Mouse (Mus musculus) stomach, embryonic 15.5 days (tissue): ENCODE data around the gene Hsd17b14. TPM values are rescaled to one million over a fixed set of nuclear protein-coding genes. Genes with fewer than 3 reads are reported as not detected.

Experiments used
- ATAC-seq: fragments of 200-750 bp; cut with Nextera tagmentation; 2 replicates; pipeline ENCODE4 v1.8.0; 2017; ENCODE audit warnings: low read depth, moderate number of reproducible peaks, moderate TSS enrichment; ENCODE audit not compliant: insufficient read depth, low FRiP score
- H3K27ac ChIP-seq: fragments of 300-500 bp; sonication (generic); 2 replicates; pipeline ENCODE4 v1.5.1; 2015; ENCODE audit warnings: mild to moderate bottlenecking, inconsistent platforms
- H3K27me3 ChIP-seq: fragments of 300-500 bp; sonication (generic); replicated peaks from 2 replicates; pipeline ENCODE4 v1.6.1; 2015; ENCODE audit warnings: inconsistent platforms
- H3K36me3 ChIP-seq: fragments of 300-500 bp; sonication (generic); 2 replicates; pipeline ENCODE4 v1.6.1; 2015; ENCODE audit warnings: inconsistent platforms
- H3K4me1 ChIP-seq: fragments of 300-500 bp; sonication (generic); 2 replicates; pipeline ENCODE4 v1.6.1; 2015; ENCODE audit warnings: inconsistent platforms
- H3K4me2 ChIP-seq: fragments of 300-500 bp; sonication (generic); 2 replicates; pipeline ENCODE4 v1.6.1; 2015; ENCODE audit warnings: mild to moderate bottlenecking, inconsistent platforms
- H3K4me3 ChIP-seq: fragments of 300-500 bp; sonication (generic); replicated peaks from 2 replicates; pipeline ENCODE4 v1.5.1; 2015; ENCODE audit warnings: inconsistent platforms
- H3K9ac ChIP-seq: fragments of 300-500 bp; sonication (generic); 2 replicates; pipeline ENCODE4 v1.6.1; 2015; ENCODE audit warnings: inconsistent platforms
- H3K9me3 ChIP-seq: fragments of 300-500 bp; sonication (generic); 2 replicates; pipeline ENCODE4 v1.6.1; 2016; ENCODE audit warnings: inconsistent platforms
- WGBS: fragments of 180-500 bp; shearing (Covaris S2); methylation state at CpG from one replicate; pipeline ENCODE4 v1.1.7; 2015; 5-methylcytosine and 5-hydroxymethylcytosine counted together
- polyA plus RNA-seq: library from polyadenylated mRNA; unstranded; fragments of >200 nt; fragmentation: Nextera tagmentation; extraction: Ambion mirVana; gene quantifications from 2 replicates; pipeline ENCODE4 v1.2.1, GENCODE M21; 2015

The Hsd17b14 gene
- polyA plus RNA-seq, 1 experiment from 2014 or later, result 3.9 TPM

DNA sequence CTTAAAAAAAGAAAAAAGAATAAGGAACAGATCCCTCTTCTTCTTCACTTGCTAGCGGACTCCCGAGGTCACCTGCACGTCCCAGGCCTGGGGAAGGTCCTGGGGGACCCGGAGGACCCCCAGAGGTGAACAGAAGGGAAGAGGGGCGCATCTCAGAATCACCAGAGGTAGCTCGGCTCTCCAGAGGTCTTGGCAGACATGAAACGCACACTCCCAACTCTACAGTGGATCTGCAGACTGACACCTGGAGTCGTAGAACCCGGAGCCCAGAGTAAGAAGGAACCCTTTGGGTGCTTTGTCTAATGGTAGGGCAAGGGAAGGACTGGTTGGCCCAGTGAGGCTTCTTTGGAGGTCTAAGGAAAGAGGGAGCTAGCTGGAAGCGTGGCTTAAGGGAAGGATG, 17.1 kb upstream of the Hsd17b14 start:
- no peak for ATAC-seq
- Histone ChIP-seq H3K4me3 (peak overlapping the region; percentile 50), H3K9ac (peak overlapping the region; percentile 1; the same call in 1 of the 2 replicates), H3K4me2 (peak overlapping the region; percentile 73), H3K4me1 (peaks cover 6% of the 10 kb centered on the region), H3K9me3 (no peaks in the 10 kb centered on the region), H3K36me3 (no peaks in the 10 kb centered on the region), H3K27ac (no peak overlapping the region), H3K27me3 (no peaks in the 10 kb centered on the region)
- 79% methylated on average over 10 of the region's 10 CpGs for WGBS

DNA sequence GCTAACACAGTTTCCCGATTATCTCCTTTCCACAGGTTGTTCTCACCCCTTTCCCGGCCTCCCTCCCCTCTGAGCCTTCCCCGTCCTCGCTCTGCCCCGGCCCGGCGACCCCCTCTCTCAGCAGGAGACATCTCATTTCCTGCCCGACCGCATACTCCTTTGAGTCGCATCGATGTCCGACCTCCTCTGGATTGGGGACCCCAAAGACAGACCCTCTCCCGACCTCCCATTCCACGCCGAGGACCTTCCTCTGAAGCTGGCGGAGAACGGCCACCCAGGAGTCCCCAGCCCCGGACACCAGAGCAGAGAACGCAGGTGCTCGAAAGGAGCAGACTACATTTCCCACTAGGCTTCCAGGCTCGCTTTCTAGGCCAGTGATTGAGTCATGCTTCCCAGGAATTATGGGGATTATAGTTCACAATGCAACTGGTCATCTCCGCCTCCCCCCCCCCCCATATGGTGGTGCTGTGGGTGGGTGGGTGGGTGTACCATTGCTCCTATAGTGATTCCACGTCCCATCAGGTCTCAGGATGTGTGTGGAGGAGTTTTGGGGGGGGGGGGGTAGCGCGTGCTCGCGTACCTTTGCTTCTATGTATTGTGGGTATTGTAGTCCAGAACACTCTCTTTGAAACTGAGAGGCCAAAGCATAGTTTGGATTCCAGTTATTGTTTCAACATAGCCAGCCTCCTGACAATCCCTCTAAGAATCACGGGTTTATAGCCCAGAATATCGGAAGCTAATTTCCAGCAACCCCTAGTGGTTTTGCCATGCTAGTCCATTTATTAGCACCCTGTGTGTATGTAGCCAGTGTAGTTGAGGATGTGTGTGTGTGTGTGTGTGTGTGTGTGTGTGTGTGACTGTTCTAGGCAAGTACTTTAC, 16.3 kb upstream of the Hsd17b14 start:
- 2% methylated on average over 29 of the region's 29 CpGs for WGBS
- Histone ChIP-seq H3K9ac (peak overlapping the region; percentile 1; the same call in 1 of the 2 replicates), H3K4me2 (peak overlapping the region; percentile 73), H3K27me3 (no peaks in the 10 kb centered on the region), H3K9me3 (no peaks in the 10 kb centered on the region), H3K27ac (no peak overlapping the region), H3K36me3 (no peaks in the 10 kb centered on the region), H3K4me3 (peak overlapping the region; percentile 50), H3K4me1 (peaks cover 6% of the 10 kb centered on the region)
- ATAC-seq, result peak; percentile 79; the same call in 1 of the 2 replicates

DNA sequence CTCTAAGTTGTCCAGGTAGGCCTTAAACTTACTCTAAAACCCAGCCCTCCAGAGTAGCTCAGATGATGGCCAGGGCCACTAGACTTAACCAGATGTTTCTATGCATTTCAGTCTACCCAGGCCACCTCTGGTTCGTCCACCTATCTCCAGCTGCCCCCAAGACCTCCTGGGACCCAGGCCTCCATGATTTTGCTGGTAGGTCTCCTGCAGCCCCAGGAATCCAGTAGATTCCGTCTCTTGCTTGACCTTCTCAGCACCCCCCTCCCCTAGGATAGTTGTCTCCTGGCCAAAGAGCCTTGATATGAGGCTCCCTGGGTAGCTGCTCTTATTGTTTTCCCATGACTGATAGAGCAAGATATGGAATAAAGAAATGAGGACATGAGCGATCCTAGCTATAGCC, 15.6 kb upstream of the Hsd17b14 start:
- no peak for ATAC-seq
- no peak overlapping the region for H3K4me2 ChIP-seq
- no peaks in the 10 kb centered on the region for H3K9me3 ChIP-seq
- no peaks in the 10 kb centered on the region for H3K27me3 ChIP-seq
- WGBS, result 78% methylated on average over 3 of the region's 3 CpGs
- no peak overlapping the region for H3K9ac ChIP-seq
- H3K27ac ChIP-seq, result no peak overlapping the region
- H3K36me3 ChIP-seq, result no peaks in the 10 kb centered on the region
- H3K4me1 ChIP-seq, result peaks cover 6% of the 10 kb centered on the region
- H3K4me3 ChIP-seq, result no peak overlapping the region

DNA sequence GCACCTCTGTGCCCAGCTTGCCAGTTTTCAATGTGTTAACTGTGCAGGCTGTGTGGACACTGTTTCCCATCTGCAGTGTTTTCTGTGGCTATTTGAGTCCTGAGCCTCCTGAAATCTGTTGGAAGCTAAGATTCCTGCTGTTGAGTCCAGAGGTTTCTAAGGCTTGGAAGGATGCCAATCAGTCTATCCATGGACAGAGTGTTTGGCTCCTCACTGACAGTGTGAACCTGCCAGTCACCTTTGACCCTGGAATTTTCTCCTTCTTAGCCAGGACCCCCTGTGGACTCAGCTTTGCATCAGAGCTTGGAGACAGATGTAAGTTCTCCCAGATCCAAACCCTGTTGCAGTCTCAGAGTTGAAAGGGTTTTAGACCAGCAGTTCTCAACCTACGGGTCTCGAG, 14.5 kb upstream of the Hsd17b14 start:
- Histone ChIP-seq H3K9me3 (no peaks in the 10 kb centered on the region), H3K27ac (no peak overlapping the region), H3K4me2 (no peak overlapping the region), H3K4me3 (no peak overlapping the region), H3K27me3 (no peaks in the 10 kb centered on the region), H3K9ac (no peak overlapping the region), H3K4me1 (peaks cover 6% of the 10 kb centered on the region), H3K36me3 (no peaks in the 10 kb centered on the region)
- no peak for ATAC-seq
- 65% methylated on average over 2 of the region's 2 CpGs for WGBS

DNA sequence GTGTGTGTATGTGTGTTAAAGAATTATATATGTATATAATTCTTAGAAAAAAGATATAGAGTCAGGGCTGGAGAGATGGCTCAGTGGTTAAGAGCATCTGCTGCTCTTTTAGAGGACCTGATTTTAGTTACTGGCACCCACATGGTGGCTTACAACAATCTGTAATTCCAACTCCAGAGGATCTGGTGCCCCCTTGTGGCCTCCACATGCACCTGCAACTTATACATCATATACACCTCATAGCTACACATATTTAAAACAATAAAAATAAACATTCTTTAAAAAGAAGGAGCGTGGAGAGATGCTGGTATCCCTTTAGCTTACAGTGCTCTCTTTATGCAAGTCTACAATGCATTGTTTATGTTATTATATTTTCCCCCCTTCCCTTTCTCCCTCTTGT, 10.2 kb upstream of the Hsd17b14 start:
- WGBS, result 85% methylated on average over 1 of the region's 1 CpGs
- H3K36me3 ChIP-seq, result no peaks in the 10 kb centered on the region
- no peaks in the 10 kb centered on the region for H3K4me1 ChIP-seq
- H3K27ac ChIP-seq, result no peak overlapping the region
- H3K4me3 ChIP-seq, result no peak overlapping the region
- no peaks in the 10 kb centered on the region for H3K9me3 ChIP-seq
- no peak overlapping the region for H3K9ac ChIP-seq
- no peak overlapping the region for H3K4me2 ChIP-seq
- no peak for ATAC-seq
- no peaks in the 10 kb centered on the region for H3K27me3 ChIP-seq

DNA sequence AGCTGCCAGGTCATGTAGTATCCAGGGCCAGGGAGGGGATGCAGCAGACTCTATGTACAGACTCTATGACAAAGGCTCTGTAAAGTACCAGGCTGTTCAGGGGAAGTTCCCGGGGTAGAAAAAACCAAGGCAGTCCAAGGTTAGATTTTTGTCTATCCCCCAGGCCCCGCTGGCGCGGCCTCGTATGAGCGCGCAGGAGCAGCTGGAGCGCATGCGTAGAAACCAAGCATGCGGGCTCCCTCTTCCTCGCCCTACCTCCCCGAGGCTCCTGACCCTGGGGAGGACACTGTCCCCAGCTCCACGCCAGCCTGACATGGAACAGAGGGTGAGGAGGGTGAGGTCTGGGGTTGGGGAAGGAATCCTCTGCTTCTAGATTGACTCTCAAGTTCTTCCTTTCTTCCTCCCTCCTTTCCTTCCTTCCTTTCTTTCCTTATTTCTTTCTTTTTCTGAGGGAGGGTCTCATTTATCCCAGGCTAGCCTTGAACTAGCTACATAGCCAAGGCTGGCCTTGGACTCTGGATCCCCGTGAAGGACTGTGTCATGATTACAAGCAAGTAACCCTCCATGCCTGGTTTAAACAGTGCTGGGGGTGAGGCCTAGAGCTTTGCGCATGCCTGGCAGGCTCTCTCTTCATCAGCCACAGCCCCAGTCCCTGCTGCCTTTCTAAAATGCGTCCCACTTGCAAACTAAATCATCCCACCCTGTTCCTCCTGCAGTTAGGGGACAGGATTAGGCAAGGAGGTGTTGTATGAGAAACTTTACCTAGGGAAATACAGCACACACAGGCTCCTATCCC, 4.9 kb upstream of the Hsd17b14 start:
- 88% methylated on average over 16 of the region's 16 CpGs for WGBS
- H3K27me3 ChIP-seq, result no peaks in the 10 kb centered on the region
- no peak overlapping the region for H3K27ac ChIP-seq
- no peak overlapping the region for H3K9ac ChIP-seq
- H3K4me3 ChIP-seq, result no peak overlapping the region
- no peaks in the 10 kb centered on the region for H3K36me3 ChIP-seq
- H3K4me1 ChIP-seq, result no peaks in the 10 kb centered on the region
- no peak overlapping the region for H3K4me2 ChIP-seq
- H3K9me3 ChIP-seq, result no peaks in the 10 kb centered on the region
- no peak for ATAC-seq

DNA sequence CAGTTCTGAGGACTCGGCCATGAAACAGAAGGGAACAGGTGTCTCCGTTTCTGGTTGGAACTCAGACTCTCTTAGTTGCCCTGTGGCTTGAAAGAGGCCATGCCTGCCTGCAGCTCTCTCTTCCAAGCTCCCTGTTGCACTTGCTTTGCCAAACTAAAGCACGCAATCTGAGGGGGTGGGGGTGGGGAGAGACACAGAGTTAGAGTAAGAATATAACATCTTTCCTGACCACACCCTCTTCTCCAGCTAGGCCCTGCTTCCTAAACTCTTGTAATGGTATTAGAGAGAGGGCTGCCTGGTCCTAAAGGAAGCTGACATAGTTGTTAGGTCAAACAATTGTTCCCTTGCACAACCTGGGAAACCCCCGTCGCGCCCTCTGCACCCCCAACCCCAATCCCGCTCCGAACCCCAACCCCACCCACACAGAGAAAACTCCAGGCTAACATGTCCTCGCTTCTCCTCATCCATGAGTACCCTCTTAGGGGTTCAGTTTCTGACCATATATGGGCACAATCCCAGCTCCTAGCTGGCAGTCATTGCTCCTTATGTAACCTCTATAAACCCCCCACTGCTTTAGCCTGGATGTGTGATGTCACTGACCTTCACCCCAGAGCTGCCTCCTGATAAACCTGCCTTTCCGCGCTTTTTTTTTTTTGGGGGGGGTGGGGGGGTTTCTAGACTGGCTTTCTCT, 3.7 kb upstream of the Hsd17b14 start:
- Histone ChIP-seq H3K27ac (no peak overlapping the region), H3K36me3 (no peaks in the 10 kb centered on the region), H3K27me3 (no peaks in the 10 kb centered on the region), H3K9me3 (no peaks in the 10 kb centered on the region), H3K4me2 (no peak overlapping the region), H3K9ac (no peak overlapping the region), H3K4me3 (no peak overlapping the region), H3K4me1 (no peaks in the 10 kb centered on the region)
- 67% methylated on average over 11 of the region's 11 CpGs for WGBS
- ATAC-seq, result no peak

DNA sequence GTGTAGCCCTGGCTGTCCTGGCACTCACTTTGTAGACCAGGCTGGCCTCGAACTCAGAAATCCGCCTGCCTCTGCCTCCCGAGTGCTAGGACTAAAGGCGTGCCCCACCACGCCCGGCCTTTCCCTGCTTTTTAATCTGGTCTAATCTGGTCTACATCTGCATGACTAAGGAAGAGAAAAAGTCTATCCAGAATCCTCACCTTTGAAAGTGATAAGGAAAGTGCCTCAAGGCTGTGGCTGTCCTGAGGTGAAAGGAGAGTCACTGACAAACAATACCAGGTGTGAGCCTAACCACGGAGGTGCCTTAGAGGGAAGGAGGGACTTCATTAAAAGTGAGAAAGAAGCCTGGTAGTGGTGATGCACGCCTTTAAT, 3.2 kb upstream of the Hsd17b14 start:
- WGBS, result 77% methylated on average over 8 of the region's 8 CpGs
- Histone ChIP-seq H3K4me1 (no peaks in the 10 kb centered on the region), H3K4me2 (no peak overlapping the region), H3K9ac (no peak overlapping the region), H3K36me3 (no peaks in the 10 kb centered on the region), H3K4me3 (no peak overlapping the region), H3K9me3 (no peaks in the 10 kb centered on the region), H3K27me3 (no peaks in the 10 kb centered on the region), H3K27ac (no peak overlapping the region)
- ATAC-seq, result no peak

DNA sequence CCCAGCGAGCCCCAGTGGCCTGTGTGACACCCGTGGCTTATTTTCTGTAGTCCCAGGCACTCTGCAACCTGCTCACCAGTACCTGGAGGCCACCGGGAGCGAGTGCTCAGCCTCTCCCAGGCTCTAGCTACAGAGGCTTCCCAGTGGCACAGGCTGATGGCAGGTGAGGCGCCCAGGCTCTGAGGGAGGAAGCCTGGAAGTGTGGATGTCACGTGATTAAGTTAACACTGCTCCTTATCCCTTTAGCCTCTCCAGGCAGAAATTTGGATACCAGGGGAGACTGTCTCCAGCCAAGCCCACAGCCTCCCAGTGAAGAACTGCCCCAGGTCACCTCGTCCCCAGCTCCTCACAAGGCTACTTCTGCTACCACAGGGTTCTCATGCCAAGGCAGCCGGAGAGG, 1.2 kb upstream of the Hsd17b14 start:
- Histone ChIP-seq H3K27ac (no peak overlapping the region), H3K27me3 (no peaks in the 10 kb centered on the region), H3K4me1 (no peaks in the 10 kb centered on the region), H3K36me3 (no peaks in the 10 kb centered on the region), H3K4me3 (no peak overlapping the region), H3K9ac (no peak overlapping the region), H3K9me3 (no peaks in the 10 kb centered on the region), H3K4me2 (no peak overlapping the region)
- no peak for ATAC-seq
- WGBS, result 61% methylated on average over 8 of the region's 8 CpGs

DNA sequence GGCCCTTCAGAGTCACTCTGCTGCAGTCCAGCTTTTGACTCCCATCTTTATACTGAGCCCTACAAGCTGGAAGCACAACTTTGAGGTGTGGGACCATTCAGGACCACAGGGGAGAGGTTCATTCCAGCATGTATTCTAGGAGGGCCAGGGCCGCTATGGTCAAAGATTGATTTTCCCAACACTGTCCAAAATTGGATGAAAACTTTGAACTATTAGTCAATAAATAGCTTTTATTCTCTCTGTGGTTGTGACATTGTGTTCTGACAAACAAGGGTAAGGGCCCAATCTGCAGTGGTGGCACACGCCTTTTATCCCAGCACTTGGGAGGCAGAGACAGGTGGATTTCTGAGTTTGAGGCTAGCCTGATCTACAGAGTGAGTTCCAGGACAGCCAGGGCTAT, 703 bp upstream of the Hsd17b14 start:
- WGBS, result 94% methylated on average over 2 of the region's 2 CpGs
- Histone ChIP-seq H3K36me3 (no peaks in the 10 kb centered on the region), H3K4me3 (no peak overlapping the region), H3K4me1 (no peaks in the 10 kb centered on the region), H3K27me3 (no peaks in the 10 kb centered on the region), H3K27ac (no peak overlapping the region), H3K4me2 (no peak overlapping the region), H3K9ac (no peak overlapping the region), H3K9me3 (no peaks in the 10 kb centered on the region)
- ATAC-seq, result no peak

DNA sequence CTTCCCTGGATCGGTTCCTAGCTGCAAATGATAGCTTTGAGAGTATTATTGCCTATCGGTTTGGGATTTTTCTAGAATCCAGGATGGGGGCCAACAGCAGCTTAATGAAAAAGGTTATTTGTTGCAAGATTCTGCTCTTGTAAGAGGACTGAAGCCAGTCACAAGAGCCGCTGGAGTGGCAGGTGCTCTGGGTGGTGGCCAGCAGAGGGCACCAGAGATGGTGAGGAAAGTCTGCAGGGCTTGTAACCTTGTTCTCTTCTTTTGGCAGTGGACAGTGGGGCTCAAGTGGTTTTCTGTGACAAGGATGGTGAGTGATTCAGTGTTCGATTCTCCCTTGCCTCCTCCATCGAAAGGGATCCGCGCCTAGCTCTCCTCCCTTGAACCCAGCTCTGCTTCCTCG, 1.1 kb downstream of the Hsd17b14 start:
- no peaks in the 10 kb centered on the region for H3K27me3 ChIP-seq
- H3K4me3 ChIP-seq, result no peak overlapping the region
- 24% methylated on average over 8 of the region's 8 CpGs for WGBS
- no peak overlapping the region for H3K9ac ChIP-seq
- no peak; the same call in 1 of the 2 replicates for ATAC-seq
- no peak overlapping the region for H3K27ac ChIP-seq
- H3K4me2 ChIP-seq, result no peak overlapping the region
- H3K36me3 ChIP-seq, result no peaks in the 10 kb centered on the region
- H3K4me1 ChIP-seq, result no peaks in the 10 kb centered on the region
- H3K9me3 ChIP-seq, result no peaks in the 10 kb centered on the region

DNA sequence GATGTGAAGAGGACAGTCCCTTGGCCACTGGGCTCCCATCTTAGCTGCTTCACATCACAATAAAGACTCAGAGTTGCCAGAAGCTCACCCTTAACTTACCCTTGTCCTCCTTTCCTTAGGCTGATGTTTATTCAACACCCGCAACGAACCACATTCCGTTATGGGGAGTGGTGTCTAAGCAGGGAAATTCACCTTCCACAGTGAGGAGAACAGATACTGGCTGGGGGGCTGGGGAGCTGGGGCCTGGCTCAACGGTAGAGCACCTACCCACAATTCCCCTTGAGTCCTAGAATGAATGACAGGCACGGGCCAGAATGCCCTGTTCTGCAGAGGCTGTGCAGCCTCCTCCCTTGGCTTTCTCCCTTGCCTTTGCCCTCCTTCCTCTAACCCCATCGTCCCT, 4.2 kb downstream of the Hsd17b14 start:
- no peak overlapping the region for H3K9ac ChIP-seq
- 33% methylated on average over 6 of the region's 6 CpGs for WGBS
- no peaks in the 10 kb centered on the region for H3K27me3 ChIP-seq
- H3K4me1 ChIP-seq, result peaks cover 13% of the 10 kb centered on the region
- no peak overlapping the region for H3K27ac ChIP-seq
- no peaks in the 10 kb centered on the region for H3K36me3 ChIP-seq
- H3K4me3 ChIP-seq, result no peak overlapping the region
- H3K9me3 ChIP-seq, result no peaks in the 10 kb centered on the region
- 0 out of 2 replicates have a peak, but pooled peaks have one; percentile 30 for ATAC-seq
- no peak overlapping the region for H3K4me2 ChIP-seq
